Mouse (Mus musculus) forebrain, embryonic 16.5 days (tissue): ENCODE data around the gene Vmn1r4. TPM values are rescaled to one million over a fixed set of nuclear protein-coding genes. Genes with fewer than 3 reads are reported as not detected.

Experiments used
- ATAC-seq: fragments of 200-750 bp; cut with Nextera tagmentation; 2 replicates; pipeline ENCODE4 v1.8.0; 2017; ENCODE audit warnings: mild to moderate bottlenecking, moderate library complexity
- H3K27ac ChIP-seq: fragments of 300-500 bp; sonication (generic); 2 replicates; pipeline ENCODE4 v1.5.1; 2014; ENCODE audit warnings: low read length, control low read depth
- H3K27me3 ChIP-seq: fragments of 300-500 bp; sonication (generic); replicated peaks from 2 replicates; pipeline ENCODE4 v1.6.1; 2014; ENCODE audit warnings: low read length; ENCODE audit not compliant: control insufficient read depth, insufficient read depth
- H3K36me3 ChIP-seq: fragments of 300-500 bp; sonication (generic); 2 replicates; pipeline ENCODE4 v1.6.1; 2014; ENCODE audit not compliant: control insufficient read depth, insufficient read depth
- H3K4me1 ChIP-seq: fragments of 300-500 bp; sonication (generic); replicated peaks from 2 replicates; pipeline ENCODE4 v1.6.1; 2014; ENCODE audit warnings: low read length; ENCODE audit not compliant: control insufficient read depth, insufficient read depth
- H3K4me2 ChIP-seq: fragments of 300-500 bp; sonication (generic); 2 replicates; pipeline ENCODE4 v1.6.1; 2014; ENCODE audit warnings: mild to moderate bottlenecking, low read length, control low read depth
- H3K4me3 ChIP-seq: fragments of 300-500 bp; sonication (generic); replicated peaks from 2 replicates; pipeline ENCODE4 v1.5.1; 2014; ENCODE audit warnings: mild to moderate bottlenecking, low read length, control low read depth
- H3K9ac ChIP-seq: fragments of 300-500 bp; sonication (generic); replicated peaks from 2 replicates; pipeline ENCODE4 v1.6.1; 2014; ENCODE audit warnings: low read depth, low read length, control low read depth
- H3K9me3 ChIP-seq: fragments of 300-500 bp; sonication (generic); 2 replicates; pipeline ENCODE4 v1.6.1; 2016; ENCODE audit warnings: low read length; ENCODE audit not compliant: control insufficient read depth
- WGBS: fragments of 180-500 bp; shearing (Covaris S2); extraction: QIAGEN DNeasy Blood & Tissue Kit; methylation state at CpG from one replicate; pipeline ENCODE4 v1.1.7; 2014; 5-methylcytosine and 5-hydroxymethylcytosine counted together
- polyA plus RNA-seq: library from polyadenylated mRNA; unstranded; fragments of >200 nt; fragmentation: Nextera tagmentation; extraction: Ambion mirVana; gene quantifications from 2 replicates; pipeline ENCODE4 v1.2.1, GENCODE M21; 2015

The Vmn1r4 gene
- 0.42 and 0.46 TPM in 2 replicates for polyA plus RNA-seq

DNA sequence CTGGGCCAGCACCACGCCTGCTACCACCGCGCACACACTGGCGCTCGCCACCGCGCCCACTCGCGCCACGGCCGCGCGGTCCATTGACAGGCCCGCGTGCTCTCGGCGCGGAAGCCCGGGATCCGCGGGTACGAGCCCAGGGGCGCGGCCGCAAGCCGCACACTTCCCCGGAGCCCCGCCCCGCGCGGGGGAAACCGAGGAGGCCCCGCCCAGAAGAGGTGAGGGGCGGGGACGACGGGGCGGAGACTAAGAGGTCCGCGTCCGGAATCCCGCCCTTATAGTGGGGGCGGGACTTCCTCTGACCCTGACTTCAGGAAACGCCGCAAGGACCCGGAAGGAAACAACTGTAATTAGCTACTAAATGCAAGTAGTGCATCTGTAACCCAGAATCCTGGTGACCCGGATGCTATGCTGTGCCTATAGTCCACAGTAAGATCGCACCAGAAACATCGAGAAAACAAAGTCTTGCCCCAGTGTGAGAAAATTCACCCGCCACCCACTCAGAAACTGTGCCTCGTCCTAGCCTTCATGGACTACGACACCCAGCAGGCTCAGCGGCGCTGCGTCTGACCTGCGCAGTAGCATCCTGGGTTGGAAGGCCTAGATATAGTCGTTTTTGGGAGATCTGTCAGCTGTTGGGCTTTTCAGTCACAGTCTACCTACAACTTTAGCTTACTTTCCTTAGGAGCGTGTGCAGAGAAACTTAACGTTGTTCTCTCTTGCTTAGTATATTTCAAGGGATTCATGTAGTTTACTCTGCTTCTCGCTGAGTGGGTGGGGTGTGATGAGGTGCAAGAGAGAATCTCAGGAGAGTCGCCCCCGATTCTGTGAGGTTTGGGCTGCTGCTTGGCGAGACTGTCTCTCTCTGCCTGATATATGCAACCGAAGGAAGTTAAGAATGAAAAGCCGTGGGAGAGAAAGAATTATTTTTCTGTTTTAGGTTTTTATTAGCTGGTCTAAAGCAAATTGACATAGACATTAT is at the start of gene Vmn1r4, which contains the start of gene Nt5c3:
Gene Vmn1r4, plus strand, starts transcription at position 290 of the 982 bp plus-strand sequence.
Gene Nt5c3, minus strand, starts transcription at position 207 of the 982 bp plus-strand sequence.
- peak within 1 kb of the TSS; percentile 84 for H3K4me3 ChIP-seq
- 2% methylated on average over 64 of the region's 64 CpGs for WGBS
- no peaks in the 10 kb centered on the region for H3K36me3 ChIP-seq
- H3K27me3 ChIP-seq = 0 out of 2 replicates have a peak, but pooled peaks cover 4% of the 10 kb centered on the region
- H3K4me2 ChIP-seq = peak within 1 kb of the TSS; percentile 61
- peak; percentile 95 for ATAC-seq
- H3K9ac ChIP-seq = peak within 1 kb of the TSS; percentile 86
- H3K27ac ChIP-seq = peak within 1 kb of the TSS; percentile 91
- H3K4me1 ChIP-seq = peaks cover 9% of the 10 kb centered on the region
- H3K9me3 ChIP-seq = no peaks in the 10 kb centered on the region

DNA sequence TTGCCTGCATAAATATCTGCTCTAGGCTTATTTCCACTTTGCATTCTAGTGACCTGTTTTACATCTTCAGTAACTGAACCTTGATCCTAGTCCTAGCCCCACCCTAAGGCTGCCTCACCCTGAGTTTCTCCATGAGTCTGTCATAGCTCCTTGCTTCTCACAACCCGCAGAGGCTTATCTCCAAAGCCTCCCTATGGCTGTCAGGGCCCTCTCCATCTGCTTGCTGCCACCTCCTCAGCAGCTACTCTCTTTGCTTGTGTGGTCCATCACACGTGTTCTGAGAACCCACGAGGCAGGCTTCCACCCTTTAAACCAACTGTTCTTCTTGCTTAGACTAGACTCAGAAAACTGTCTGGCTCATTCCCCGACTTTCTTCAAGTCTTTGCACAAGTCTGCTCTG is 46.9 kb upstream of the Vmn1r4 start:
- Histone ChIP-seq H3K4me3 (no peak overlapping the region), H3K9me3 (no peaks in the 10 kb centered on the region), H3K4me1 (no peaks in the 10 kb centered on the region), H3K4me2 (no peak overlapping the region), H3K9ac (no peak overlapping the region), H3K27me3 (no peaks in the 10 kb centered on the region), H3K27ac (no peak overlapping the region), H3K36me3 (0 out of 2 replicates have a peak, but pooled peaks cover 6% of the 10 kb centered on the region)
- 86% methylated on average over 4 of the region's 4 CpGs for WGBS
- ATAC-seq = no peak

DNA sequence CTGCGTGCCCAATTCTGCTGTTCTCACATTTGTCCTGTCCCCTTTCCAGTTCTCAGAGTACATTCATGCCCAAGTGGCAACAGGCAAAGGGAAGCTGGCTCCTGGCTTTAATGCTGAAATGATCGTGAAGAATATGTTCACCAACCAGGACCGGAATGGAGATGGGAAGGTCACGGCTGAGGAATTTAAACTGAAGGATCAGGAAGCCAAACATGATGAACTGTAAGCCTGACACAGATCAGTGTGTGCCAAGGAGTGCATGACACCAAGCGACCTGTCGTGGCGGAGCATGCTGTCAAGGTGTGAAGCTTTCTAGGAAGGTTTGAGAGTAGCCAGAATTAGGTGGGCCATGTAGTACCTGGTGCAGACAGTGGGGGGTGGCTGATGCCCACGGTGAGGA is 45.8 kb upstream of the Vmn1r4 start:
- Histone ChIP-seq H3K4me1 (no peaks in the 10 kb centered on the region), H3K36me3 (0 out of 2 replicates have a peak, but pooled peaks cover 6% of the 10 kb centered on the region), H3K27ac (no peak overlapping the region), H3K9ac (no peak overlapping the region), H3K4me2 (no peak overlapping the region), H3K4me3 (no peak overlapping the region), H3K27me3 (no peaks in the 10 kb centered on the region), H3K9me3 (no peaks in the 10 kb centered on the region)
- 95% methylated on average over 8 of the region's 8 CpGs for whole genome bisulfite sequencing
- ATAC-seq = no peak

DNA sequence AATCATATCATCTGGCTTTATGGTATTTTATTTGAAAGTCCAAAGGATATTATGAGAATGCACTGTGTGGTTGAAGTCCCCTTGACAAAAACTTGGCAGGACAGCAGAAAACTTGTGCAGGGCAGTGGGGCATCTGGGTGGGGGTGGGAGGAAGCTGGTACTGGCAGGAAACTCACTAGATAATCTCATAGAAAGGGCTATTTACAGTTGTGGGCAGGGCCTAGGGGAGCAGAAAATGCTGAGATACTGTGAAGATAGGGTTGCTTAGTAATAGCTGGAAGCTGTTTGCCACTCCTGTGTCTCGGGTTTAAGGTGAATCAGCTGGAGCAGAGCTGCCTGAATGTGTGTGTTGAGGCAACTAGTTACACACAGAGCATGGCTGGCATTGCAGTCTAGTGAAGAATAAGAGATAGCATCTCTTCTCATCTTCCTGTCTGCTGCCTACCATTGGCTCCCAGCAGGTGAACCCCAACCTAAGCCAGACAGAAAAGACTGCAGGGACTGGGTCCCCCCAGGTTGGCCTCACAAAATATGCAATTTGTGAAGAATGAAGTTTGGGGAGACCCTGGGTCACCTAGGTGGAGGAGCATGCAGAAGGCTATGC is 44.4 kb upstream of the Vmn1r4 start:
- ATAC-seq = no peak
- 96% methylated on average over 1 of the region's 1 CpGs for WGBS
- no peak overlapping the region for H3K4me2 ChIP-seq

DNA sequence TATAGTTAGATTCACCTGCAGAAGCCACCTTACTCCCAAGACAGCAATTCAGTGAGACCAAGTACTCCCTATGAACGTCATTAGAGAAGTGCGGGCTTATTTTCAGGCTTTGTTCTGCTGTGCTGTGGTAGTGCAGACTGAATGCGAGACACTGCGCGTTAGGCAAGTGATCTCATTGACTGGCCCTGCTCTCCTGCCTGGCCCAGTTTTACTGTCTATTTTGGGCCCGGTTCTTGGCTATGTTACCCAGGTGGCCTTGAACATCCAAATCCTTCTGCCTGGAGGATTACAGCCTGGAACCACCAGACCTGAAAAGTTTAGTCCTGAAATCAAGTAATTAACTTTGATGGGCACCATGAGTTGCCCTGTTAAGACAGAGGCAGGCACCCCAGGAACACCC is 35.3 kb upstream of the Vmn1r4 start:
- Histone ChIP-seq H3K4me1 (no peaks in the 10 kb centered on the region), H3K9me3 (no peaks in the 10 kb centered on the region), H3K9ac (no peak overlapping the region), H3K27me3 (no peaks in the 10 kb centered on the region), H3K27ac (no peak overlapping the region), H3K4me3 (no peak overlapping the region), H3K4me2 (no peak overlapping the region), H3K36me3 (peaks cover 23% of the 10 kb centered on the region)
- no peak for ATAC-seq
- WGBS = 87% methylated on average over 6 of the region's 6 CpGs

More for the DNA sequence above, 44.4 kb upstream of the Vmn1r4 start:
- Histone ChIP-seq H3K4me1 (no peaks in the 10 kb centered on the region), H3K9me3 (no peaks in the 10 kb centered on the region), H3K27ac (no peak overlapping the region), H3K9ac (no peak overlapping the region), H3K36me3 (peaks cover 11% of the 10 kb centered on the region; the same call in 1 of the 2 replicates), H3K4me3 (no peak overlapping the region), H3K27me3 (no peaks in the 10 kb centered on the region)

DNA sequence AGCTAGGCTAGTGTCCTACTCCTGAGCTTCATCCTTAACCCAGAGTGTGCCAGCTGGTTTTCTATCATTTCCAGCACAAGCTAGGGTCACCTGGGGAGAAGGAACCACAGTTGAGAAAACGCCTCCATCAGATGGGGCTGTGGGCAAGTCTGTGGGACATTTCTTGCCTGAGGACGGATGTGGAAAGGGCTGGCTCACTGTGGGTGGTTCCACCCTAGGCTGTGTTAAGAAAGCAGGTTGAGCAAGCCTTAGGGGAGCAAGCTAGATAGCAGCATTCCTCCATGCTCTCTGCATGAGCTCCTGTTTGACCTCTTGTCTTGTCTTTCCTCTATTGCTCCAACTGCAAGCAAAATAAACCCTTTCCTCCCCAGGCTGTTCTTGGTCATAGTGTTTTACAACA is 33.1 kb upstream of the Vmn1r4 start:
- H3K36me3 ChIP-seq = peaks cover 22% of the 10 kb centered on the region
- no peak overlapping the region for H3K4me2 ChIP-seq
- no peaks in the 10 kb centered on the region for H3K9me3 ChIP-seq
- no peaks in the 10 kb centered on the region for H3K27me3 ChIP-seq
- WGBS = 82% methylated on average over 2 of the region's 2 CpGs
- H3K27ac ChIP-seq = no peak overlapping the region
- no peaks in the 10 kb centered on the region for H3K4me1 ChIP-seq
- H3K4me3 ChIP-seq = no peak overlapping the region
- no peak for ATAC-seq
- no peak overlapping the region for H3K9ac ChIP-seq

DNA sequence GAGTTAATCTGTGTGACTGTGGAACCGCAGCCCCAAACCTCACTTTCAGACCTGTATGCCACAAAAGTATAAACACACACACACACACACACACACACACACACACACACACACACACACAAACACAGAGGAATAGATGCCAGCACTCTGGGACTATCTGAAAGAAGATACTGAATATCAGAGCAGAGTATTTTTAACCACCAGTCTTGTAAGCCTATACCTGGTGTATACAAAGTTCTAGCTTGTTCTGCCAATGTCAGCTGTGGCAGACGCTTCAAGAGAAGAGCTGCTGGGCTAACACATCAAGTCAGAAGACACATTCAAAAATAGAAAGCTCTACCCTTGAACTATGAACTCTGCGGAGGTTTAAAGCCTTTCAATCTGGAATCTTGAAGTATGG is 24.2 kb upstream of the Vmn1r4 start:
- H3K4me2 ChIP-seq = no peak overlapping the region
- WGBS = 88% methylated on average over 3 of the region's 3 CpGs
- H3K27me3 ChIP-seq = no peaks in the 10 kb centered on the region
- H3K36me3 ChIP-seq = no peaks in the 10 kb centered on the region
- no peak overlapping the region for H3K4me3 ChIP-seq
- H3K9me3 ChIP-seq = no peaks in the 10 kb centered on the region
- H3K27ac ChIP-seq = no peak overlapping the region
- ATAC-seq = no peak
- H3K4me1 ChIP-seq = peaks cover 18% of the 10 kb centered on the region
- H3K9ac ChIP-seq = no peak overlapping the region

DNA sequence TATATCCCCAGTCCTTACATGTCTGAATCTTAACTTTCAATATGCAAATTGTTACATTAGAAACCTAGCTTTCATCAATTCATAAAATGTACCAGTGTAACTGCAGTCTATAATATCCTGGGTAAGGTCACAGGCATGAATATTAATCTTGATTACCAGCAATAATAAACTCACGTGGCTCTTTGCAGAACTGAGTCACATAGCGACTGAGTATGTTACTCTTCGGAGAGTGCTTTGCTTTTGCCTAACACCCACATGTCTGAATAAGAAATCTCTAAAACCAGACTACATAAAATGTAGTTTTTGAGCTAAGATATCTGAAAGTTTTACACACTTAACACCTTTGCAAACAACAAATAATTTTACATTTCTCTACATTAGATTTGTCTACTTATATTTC is 22.5 kb upstream of the Vmn1r4 start:
- Histone ChIP-seq H3K4me3 (no peak overlapping the region), H3K27ac (no peak overlapping the region), H3K27me3 (no peaks in the 10 kb centered on the region), H3K9ac (no peak overlapping the region), H3K36me3 (no peaks in the 10 kb centered on the region), H3K4me1 (peaks cover 21% of the 10 kb centered on the region), H3K9me3 (no peaks in the 10 kb centered on the region), H3K4me2 (no peak overlapping the region)
- no peak for ATAC-seq
- 73% methylated on average over 3 of the region's 3 CpGs for WGBS

DNA sequence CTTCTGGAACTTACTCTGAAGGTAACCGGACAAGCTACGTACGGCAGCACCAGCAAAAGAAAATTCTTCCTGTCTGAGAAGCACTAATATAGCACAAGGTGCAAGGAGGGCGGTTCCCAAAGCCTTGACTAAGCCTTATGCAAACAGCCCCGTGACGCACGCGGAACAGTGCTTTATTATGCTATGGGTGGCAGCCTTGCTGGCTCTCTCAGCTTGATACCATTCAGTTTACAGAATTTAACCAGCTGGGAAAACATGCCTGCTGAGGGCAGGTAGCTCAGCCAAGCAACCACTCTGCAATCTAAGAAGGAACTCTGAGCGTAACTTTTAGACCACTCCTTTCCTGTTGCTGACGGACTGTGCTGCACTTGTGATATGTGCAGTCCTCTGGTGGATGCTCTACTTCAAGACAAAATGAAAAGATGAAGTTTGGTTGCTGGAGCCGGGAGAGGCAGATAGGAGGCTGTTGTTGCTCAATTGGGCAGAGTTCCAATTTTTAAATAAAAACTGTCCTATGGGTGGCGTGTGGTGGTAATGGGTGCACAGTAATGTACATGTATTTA is 21.9 kb upstream of the Vmn1r4 start:
- 30% methylated on average over 12 of the region's 12 CpGs for WGBS
- H3K27ac ChIP-seq = no peak overlapping the region
- H3K4me3 ChIP-seq = no peak overlapping the region
- H3K9me3 ChIP-seq = no peaks in the 10 kb centered on the region
- no peaks in the 10 kb centered on the region for H3K36me3 ChIP-seq
- no peak for ATAC-seq
- H3K9ac ChIP-seq = no peak overlapping the region
- no peaks in the 10 kb centered on the region for H3K27me3 ChIP-seq
- H3K4me2 ChIP-seq = 0 out of 2 replicates have a peak overlapping the region, but pooled peaks have one; percentile 14
- H3K4me1 ChIP-seq = peaks cover 21% of the 10 kb centered on the region
